Mouse (Mus musculus) urinary bladder, adult 2 months (tissue): ENCODE results near the gene Gm3336. TPM values are rescaled to one million over a fixed set of nuclear protein-coding genes. Genes with fewer than 3 reads are reported as not detected.

Experiments used
- DNase-seq: peaks from one replicate; pipeline ENCODE4 v3.0.0; 2022; ENCODE audit warnings: low spot score
- polyA plus RNA-seq: library from polyadenylated mRNA; depleted of rRNA; stranded (reverse); fragments of >200 nt; gene quantifications from 2 replicates; pipeline ENCODE4 v1.2.3, GENCODE M21; 2012

Gene Gm3336
- polyA plus RNA-seq, 1 experiment: 0.56 TPM

- DNase-seq: peak; percentile 17
These were observed 29.0 kb downstream of the Gm3336 start for GRCm38 (mm10) chr8:70747211-70747890.

GRCm38 (mm10) chr8:70748246-70749096 lies 30.1 kb downstream of the Gm3336 start:
- peak; percentile 16 for DNase-seq

DNA sequence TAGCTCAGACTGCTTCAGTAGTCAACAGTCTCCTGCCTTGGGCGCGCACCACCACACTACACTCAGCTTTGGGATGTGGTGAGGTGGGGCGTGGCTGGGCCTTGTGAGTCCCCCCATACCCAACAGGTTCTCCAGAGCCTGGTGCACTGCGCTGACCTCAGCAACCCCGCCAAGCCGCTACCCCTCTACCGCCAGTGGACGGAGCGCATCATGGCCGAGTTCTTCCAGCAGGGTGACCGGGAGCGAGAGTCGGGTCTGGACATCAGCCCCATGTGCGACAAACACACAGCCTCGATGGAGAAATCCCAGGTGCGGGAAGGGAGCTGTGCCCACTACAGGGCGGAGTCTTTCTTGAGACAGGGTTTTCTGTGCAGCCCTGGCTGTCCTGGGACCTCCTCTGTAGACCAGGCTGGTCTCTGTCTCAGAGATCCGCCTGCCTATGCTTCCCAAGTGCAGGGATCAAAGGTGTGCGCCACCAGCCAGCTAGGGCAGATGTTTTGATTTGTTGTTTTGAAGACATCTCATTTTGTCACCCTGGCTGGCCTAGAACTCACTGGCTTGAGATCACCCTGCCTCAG lies 30.8 kb downstream of the Gm3336 start:
- DNase-seq: peak; percentile 15

DNA sequence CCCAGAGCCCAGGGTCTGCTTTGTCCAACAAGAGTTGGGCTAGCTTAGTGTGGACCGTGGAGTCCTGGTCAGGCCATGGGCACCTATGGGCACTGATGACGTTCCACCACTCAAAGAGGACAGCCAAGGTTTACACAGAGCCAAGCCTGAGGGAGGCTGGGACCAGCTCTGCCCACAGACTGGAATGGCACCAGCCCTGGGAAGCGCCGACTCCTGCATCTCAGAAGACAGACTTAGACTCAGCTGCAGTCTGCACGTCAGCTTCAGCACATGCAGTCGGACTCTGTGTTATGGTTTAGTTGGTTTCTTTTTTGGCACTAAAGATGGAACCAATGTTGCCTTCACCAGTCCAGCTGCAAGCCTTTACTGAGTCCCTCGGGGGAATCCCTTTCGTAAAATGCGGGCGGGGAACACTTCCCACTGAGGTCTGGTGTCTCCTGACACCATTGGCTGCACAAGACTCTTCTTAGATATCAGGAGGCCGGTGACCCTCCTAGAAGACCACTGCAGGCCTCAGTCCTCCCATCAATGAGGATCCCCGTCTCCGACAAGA lies 31.9 kb downstream of the Gm3336 start:
- peak; percentile 17 for DNase-seq

DNA sequence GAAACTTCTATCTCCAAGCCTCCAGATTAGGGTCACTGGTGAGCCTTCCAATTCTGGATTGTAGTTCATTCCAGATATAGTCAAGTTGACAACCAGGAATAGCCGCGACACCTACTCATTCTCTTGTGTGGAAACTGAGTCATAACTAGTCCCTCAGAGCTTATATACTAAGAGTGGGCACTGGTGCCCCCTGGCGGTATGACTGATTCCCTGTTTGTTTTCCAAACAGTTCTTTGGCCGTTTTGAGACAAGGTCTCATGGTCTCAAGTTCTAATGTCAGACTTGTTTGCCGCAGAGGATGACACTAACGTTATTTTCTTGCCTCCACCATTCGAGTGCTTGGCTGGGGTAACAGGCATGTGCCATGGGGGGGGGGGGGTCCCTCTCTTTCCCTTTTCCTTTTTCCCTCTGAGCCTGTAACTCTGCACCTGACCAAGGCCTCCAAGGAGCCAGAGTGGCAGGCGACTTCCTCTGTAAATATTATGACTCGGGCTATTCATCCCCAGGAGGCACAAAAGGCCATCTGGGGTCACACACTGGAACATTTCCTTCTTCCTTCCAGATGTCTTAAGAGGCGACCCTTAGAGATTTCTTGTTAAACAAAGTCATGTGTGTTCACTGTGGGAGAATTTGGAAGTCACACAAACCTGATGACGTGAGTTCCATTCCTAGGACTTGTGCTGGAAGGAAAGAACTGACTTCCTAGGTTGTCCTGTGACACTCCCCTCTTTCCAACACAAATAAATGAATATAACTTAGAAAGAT lies 33.8 kb downstream of the Gm3336 start:
- DNase-seq: peak; percentile 43

- peak; percentile 53 for DNase-seq
These were observed 34.8 kb downstream of the Gm3336 start for GRCm38 (mm10) chr8:70753151-70753550.

DNA sequence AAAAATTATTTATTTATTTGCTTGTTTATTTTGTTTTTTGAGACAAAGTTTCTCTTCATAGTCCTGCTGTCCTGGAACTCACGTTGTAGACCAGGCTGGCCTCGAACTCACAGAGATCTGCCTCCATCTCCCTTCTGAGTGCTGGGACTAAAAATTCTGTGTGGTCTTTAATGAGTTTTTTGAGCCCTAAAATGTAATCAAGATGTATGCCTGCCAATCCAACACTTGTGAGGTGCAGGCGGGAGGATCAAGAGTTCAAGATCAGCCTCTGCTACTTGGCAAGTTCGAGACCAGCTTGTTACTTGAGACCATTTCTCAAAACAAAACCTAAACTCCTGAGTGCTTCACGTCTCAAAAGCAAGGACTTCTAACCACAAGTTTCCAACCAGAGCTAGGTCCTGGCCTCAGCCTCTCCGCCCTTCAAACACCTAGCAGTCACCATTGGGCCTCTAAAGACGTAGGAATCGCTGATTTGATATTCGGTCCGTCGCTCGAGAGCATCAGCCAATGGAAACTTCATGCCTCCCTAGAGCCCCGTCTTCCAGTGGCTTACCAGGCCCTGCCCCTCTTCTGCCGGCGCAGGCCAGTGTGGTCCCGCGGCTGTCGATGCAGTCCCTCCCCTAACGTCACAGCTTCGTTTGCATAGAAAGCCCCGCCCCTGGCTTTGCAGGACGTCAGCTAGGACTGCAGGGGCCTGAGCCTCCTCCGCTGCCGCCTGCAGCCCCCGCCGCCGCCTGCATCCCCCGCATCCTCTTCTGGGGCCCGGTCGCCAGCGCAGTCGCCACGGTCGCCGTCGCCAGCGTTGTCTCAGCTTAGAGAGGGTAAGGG lies 35.9 kb downstream of the Gm3336 start, which contains the start of gene Rab3a:
Gene Rab3a (plus strand): TSS at position 637 of the 828 bp plus-strand sequence.
- peak; percentile 85 for DNase-seq

DNA sequence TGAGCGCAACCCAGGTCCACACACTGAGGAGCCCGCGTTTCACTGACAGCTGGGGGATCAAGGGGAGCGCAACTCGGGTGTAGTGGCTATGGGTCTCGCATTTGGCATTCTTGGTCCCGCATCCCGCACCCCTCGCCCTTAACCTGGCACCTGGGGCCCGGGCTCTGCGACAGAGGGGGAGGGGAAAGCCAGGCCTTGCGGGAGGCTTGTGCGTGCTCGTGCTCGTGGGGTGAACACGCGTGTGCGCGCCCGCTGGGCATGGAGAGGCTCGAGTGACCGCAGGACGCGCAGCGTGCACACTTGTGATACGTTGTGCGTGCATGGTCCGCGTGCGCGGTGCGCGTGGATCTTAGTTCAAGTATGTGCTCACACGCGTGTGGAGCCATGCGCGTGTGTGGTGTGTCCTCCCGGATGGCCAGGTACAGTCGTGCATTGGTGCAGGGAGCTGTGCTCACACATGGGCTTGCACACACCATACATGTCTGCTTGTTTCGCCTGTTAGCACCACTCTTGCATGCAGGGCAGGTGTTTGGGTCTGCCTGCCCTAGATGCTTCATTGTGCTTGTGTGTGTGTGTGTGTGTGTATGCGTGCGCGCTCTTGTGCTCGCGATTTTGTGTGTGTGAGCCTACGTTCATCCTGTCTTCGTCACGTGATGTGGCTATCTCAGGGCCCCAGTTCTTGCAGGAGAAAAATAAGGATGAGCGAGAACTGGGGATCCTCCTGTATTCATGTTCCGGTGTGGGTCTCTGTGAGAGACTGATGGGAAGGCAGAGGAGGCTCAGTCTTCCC lies 36.7 kb downstream of the Gm3336 start:
- peak; percentile 41 for DNase-seq

- peak; percentile 21 for DNase-seq
These were observed 37.5 kb downstream of the Gm3336 start for GRCm38 (mm10) chr8:70755661-70756475.

DNA sequence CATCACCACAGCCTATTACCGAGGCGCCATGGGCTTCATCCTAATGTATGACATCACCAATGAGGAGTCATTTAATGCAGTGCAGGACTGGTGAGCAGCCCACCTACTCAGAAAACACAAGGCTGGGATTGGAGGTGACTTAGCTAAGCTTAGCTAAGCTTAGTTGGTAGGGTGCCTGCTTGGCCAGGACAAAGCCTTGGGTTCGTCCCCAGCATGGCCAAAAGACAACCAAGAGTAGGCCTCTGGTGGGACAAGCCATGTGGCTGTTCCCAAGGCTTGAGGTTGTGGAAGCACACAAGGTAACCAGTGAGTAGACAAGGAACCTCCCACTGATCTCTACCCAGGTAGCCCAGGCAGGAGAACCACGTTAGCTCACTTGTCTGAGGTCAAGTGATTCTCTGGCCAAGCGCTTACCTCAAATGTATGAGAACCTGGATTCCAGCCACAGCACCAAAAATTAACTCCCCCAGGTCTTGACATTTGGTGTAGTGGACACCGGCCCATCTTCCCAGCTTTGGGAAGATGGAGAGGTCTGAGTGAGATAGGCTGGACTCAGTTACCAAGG lies 38.2 kb downstream of the Gm3336 start:
- DNase-seq: peak; percentile 17

DNA sequence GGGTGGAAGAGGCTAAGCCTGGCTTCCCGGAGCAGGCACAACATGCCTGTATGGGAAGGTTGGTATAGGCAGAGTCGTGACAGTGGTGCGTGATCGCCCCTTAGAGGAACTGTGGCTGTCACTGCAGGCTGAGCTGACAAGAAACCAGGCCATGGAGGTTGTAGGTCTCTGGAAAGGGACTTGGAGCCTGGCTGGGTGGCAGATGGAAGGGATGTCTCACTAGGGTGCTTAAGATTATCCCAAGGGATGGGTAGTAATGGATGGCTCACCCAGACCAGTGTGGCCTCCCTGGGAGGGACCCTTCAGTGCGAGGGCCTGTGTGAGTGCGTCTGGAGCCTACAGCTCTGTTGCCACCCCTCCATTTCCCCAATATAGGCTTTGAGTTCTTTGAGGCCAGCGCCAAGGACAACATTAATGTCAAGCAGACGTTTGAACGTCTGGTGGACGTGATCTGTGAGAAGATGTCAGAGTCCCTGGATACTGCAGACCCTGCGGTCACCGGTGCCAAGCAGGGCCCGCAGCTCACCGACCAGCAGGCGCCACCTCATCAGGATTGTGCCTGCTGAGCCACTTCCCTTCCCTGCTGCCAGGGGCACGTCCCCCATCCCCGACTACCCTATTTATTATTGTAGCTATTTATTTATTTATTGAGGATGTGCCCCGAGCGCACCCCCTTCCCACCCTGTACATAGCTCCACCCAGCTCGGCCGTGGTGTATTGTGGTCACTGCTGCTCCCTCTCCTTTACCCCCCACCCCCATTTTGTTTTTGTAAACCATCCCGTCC lies 39.4 kb downstream of the Gm3336 start:
- peak; percentile 18 for DNase-seq

- peak; percentile 16 for DNase-seq
These were observed 39.9 kb downstream of the Gm3336 start for GRCm38 (mm10) chr8:70758308-70758615.

- DNase-seq: no peak
These were observed 40.5 kb downstream of the Gm3336 start for GRCm38 (mm10) chr8:70758616-70759561.

DNA sequence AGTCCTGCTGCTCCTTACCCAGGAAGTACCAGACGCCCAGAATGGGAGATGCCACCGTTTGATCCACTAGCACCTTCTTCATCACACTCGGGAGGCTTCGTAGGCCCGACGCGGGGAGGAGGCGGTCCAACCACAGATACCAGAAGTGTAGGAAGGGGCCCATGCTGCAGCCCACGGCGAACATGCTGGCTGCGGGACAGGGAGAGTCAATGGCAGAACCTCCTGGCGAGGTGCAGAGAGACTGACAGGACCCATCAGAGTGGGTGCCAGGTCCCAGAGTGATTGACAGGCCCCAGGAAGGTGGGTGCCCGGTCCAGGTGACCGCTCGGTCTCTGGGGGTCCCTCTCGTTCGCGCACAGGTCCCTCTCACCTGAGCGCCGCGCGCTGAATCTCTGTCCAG lies 42.0 kb downstream of the Gm3336 start:
- DNase-seq: no peak

- peak; percentile 77 for DNase-seq
These were observed 42.5 kb downstream of the Gm3336 start, which contains the start of gene Mpv17l2 for GRCm38 (mm10) chr8:70760775-70761406. Gene Mpv17l2 (minus strand): TSS chr8:70760946.

DNA sequence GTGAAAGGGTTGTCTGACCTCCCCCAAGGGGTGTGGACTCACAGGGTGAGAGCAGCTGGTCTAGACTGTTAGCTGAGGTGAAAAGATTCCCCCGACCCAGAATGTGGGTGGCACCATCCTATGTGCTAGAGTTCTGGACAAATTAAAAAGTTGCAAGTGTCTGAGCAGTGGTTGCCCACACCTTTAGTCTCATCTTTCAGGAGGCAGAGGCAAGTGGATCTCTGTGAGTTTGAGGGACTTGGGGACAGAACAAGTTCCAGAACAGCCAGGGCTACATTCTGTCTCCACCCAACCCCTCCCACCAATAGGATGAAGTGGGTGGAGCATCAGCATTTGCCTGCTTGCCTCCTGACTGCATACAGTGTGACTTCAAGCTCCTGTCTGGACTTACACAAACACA lies 43.8 kb downstream of the Gm3336 start:
- DNase-seq: no peak
